Mouse (Mus musculus) cerebral cortex, adult 2 months (tissue): Measurements from ENCODE around the gene Ahdc1.

Experiments used
- WGBS: fragments of 180-500 bp; shearing (Covaris S2); methylation state at CpG from one replicate; pipeline ENCODE4 v1.1.7; 2018; 5-methylcytosine and 5-hydroxymethylcytosine counted together

Ahdc1 gene

GRCm38 (mm10) chr4:132993553-132993952 is 17.5 kb upstream of the Ahdc1 start:
- WGBS, result 91% methylated on average over 4 of the region's 4 CpGs

GRCm38 (mm10) chr4:132997469-132998237 is 13.4 kb upstream of the Ahdc1 start:
- 57% methylated on average over 14 of the region's 14 CpGs for WGBS

- 45% methylated on average over 10 of the region's 10 CpGs for WGBS
Measured at GRCm38 (mm10) chr4:133002896-133003295, 8.2 kb upstream of the Ahdc1 start.

- 60% methylated on average over 21 of the region's 21 CpGs for WGBS
Measured at GRCm38 (mm10) chr4:133003316-133004018, 7.6 kb upstream of the Ahdc1 start.

GRCm38 (mm10) chr4:133005233-133005632 is 5.8 kb upstream of the Ahdc1 start:
- WGBS, result 8% methylated on average over 3 of the region's 3 CpGs

- WGBS, result 57% methylated on average over 6 of the region's 6 CpGs
Measured at GRCm38 (mm10) chr4:133005885-133006451, 5.1 kb upstream of the Ahdc1 start.

GRCm38 (mm10) chr4:133007513-133008380 is 3.3 kb upstream of the Ahdc1 start:
- 66% methylated on average over 15 of the region's 15 CpGs for WGBS

GRCm38 (mm10) chr4:133009131-133009530 is 1.9 kb upstream of the Ahdc1 start:
- 1% methylated on average over 4 of the region's 4 CpGs for WGBS

- WGBS, result 65% methylated on average over 5 of the region's 5 CpGs
Measured at GRCm38 (mm10) chr4:133009676-133010075, 1.4 kb upstream of the Ahdc1 start.

GRCm38 (mm10) chr4:133010611-133011010 is 449 bp upstream of the Ahdc1 start:
- 3% methylated on average over 17 of the region's 17 CpGs for WGBS

GRCm38 (mm10) chr4:133011821-133012775 is 1.0 kb downstream of the Ahdc1 start:
- WGBS, result 1% methylated on average over 77 of the region's 84 CpGs

- 2% methylated on average over 17 of the region's 17 CpGs for WGBS
Measured at GRCm38 (mm10) chr4:133012776-133013265, 1.8 kb downstream of the Ahdc1 start.

- WGBS, result 4% methylated on average over 17 of the region's 18 CpGs
Measured at GRCm38 (mm10) chr4:133013266-133013891, 2.3 kb downstream of the Ahdc1 start.

- whole genome bisulfite sequencing, result 12% methylated on average over 5 of the region's 5 CpGs
Measured at GRCm38 (mm10) chr4:133014088-133014487, 3.0 kb downstream of the Ahdc1 start.

- WGBS, result 14% methylated on average over 10 of the region's 10 CpGs
Measured at GRCm38 (mm10) chr4:133014896-133015709, 4.0 kb downstream of the Ahdc1 start.

GRCm38 (mm10) chr4:133015710-133016651 is 4.9 kb downstream of the Ahdc1 start:
- WGBS, result 43% methylated on average over 9 of the region's 9 CpGs

GRCm38 (mm10) chr4:133016677-133017415 is 5.8 kb downstream of the Ahdc1 start:
- 34% methylated on average over 4 of the region's 4 CpGs for WGBS
